Mouse (Mus musculus) kidney, adult 18-20 months (tissue): ENCODE data around the gene Olfr1420.
"Not testable (repeated sequence)": the region's sequence is repeated elsewhere in the genome, so short reads cannot be mapped to it uniquely, and the experiment has no call there.

Experiments
- DNase-seq: peaks from one replicate; pipeline ENCODE4 v3.0.0; 2021

The Olfr1420 gene

DNA sequence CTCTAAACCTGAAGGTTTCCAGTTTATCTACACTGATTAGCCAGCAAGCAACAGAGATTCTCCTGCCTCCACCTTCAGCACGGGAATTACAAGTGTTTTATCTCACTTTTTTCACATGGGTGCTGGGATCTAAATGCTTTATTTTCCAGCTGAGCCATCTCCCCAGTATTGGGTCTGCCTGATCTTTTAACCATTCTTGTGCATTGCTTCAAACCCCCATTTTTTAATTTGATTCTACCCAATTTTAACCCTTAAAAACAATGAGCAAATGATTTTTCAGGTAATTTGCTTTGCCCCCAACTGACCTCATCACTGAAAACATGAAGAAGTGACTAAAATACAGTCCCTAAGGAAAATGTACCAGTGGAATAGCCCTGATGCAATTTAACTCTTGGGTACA, at the start of gene Olfr1420:
TSS of gene Olfr1420 (plus strand) at position 301 of the 400 bp plus-strand sequence.
- DNase-seq: no peak

DNA sequence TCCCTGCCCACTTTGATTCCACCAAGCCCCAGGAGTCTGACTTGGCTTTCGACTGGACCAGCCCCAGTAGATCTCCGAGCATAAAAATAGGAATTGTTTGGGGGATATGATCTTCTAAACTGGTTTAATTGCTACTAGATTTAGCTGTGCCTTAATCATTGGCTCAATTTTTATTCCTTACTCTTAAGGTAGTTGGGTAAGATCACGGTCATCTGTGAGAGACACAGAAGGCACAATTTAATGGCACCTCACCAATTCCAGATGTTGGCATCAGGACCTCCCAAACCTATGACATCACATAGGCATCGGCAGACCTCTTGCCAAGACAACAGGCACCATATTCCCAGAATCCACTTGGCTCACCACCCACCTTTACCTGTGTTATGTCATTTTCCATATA, 47.2 kb upstream of the Olfr1420 start, which contains the start of gene Olfr1417:
TSS of gene Olfr1417 (minus strand) at position 101 of the 400 bp plus-strand sequence.
- DNase-seq: no peak

DNA sequence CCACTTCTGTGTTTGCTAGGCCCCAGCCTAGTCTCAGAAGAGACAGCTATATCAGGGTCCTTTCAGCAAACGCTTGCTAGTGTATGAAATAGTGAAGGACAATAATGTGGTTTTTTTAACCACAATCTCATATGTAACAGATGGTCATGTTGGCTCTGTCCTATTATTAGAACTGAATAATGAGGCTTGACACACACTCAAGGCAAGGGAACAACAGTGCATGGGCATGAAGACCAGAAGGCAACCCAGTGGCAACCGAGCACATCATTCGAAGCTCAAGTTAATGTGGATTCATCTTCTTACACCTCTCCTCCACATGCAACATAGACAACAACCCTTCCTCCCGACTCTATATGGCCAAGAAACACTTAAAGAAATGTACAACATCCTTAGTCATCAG, 40.0 kb upstream of the Olfr1420 start:
- DNase-seq: no peak

DNA sequence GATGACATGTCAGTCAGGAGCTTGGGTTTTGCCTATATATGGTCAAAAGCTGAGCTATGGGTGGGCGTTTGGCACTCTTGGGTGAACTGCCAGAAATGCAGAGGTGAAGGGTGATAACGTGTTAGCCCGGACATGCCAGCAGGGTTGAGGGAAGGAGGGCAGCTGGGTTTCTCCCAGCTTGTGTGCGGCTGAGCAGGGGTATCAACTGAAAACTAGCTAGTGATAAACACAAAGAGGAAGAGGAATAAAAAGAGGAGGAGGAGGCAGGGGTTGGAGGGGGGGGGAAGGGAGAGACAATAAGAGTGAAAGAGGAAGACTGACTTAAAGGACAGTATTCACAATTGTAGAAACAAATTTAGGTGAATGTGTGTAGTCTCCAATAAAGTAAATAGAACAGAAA, 33.7 kb upstream of the Olfr1420 start:
- DNase-seq: no peak

DNA sequence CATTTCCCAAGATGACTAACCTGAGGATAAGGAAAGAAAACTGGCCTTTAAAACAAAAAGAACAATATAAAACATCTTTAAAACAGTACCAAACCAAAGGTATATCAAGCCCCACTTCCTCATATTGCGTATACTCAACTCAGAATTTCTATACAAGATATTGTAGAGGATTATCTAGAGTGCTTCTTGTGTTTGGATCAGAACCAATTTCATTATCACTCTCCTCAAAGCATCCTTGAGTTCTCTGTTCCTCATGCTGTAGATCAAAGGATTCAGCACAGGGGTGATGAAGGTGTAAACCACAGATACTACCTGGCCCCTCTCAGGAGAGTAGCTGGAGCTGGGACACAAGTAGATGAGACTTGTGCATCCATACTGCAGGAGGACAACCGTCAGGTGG, 31.5 kb upstream of the Olfr1420 start:
- no peak for DNase-seq

DNA sequence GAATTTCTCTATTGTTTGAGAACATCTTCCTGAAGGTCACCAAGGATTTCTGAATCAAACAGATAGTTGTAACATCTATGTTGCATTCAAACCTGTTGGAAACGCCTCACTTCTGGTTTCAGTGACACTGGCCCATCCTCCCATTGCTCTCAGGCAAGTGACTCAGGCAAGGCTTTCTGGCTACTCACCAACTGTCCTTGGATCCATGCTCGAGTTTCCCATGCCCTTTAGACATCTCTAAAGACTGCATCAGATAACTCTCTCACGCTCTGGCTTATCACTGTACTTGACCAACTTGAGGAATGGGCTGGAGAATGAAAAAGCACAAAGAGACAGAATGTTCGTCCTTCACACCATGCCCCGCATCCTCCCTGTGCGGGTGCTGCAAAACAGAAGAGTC, 29.9 kb upstream of the Olfr1420 start:
- no peak for DNase-seq

DNA sequence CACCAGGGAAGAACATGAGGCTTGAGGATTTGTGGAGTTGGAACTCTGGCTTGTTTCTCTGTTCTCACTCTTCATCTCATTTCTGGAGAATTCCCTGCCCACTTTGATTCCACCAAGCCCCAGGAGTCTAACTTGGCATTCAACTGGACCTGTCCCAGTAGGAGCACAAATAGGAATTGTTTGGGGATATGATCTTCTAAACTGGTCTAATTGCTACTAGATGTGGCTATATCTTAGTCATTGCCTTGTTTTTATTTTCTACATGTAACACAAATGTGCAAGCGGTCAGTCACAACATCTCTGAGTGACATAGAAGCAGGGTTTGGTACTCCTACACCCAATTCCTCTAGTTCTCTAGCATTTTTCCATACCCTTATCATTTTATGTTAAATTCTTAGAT, 25.4 kb upstream of the Olfr1420 start, which contains the start of gene Olfr1418:
TSS of gene Olfr1418 (minus strand) at position 101 of the 400 bp plus-strand sequence.
- no peak for DNase-seq

DNA sequence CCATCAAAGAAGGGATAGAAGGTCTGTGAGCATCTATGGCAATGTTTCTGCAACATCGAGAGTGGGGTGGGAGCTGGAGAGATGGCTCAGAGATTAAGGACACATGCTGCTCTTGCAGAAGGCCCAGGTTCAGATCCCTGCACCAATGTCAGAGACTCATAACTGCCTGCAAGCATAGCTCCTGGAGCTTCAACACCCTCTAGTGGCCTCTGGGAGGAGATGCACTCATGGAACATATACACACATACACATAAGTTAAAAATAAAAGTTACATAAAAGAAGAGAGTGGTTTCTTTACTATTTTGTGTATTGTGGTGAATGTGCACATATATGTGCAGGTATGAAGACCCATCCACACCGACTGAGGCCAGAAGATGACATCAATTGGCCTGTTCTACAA, 18.5 kb upstream of the Olfr1420 start:
- no peak for DNase-seq

DNA sequence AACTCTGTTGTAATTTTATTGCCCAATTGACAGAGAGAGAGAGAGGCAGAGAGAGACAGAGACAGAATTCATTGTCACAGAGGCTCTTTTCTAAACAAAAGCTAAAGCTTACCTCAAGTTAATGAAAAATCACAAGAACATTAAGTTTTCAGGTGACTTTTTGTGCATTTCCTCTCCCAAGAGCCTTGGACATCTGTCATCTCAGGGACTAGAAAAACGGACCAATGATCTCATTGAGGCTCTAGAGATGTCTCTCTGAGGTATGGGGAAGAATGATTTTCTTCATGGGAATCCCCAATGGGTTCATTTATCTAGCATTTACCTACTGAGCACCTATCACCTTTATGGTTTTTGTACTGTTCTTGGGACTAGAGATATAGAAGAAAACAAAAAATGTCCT, 11.4 kb upstream of the Olfr1420 start, which contains the start of gene Olfr1419:
TSS of gene Olfr1419 (minus strand) at position 101 of the 400 bp plus-strand sequence.
- no peak for DNase-seq

DNA sequence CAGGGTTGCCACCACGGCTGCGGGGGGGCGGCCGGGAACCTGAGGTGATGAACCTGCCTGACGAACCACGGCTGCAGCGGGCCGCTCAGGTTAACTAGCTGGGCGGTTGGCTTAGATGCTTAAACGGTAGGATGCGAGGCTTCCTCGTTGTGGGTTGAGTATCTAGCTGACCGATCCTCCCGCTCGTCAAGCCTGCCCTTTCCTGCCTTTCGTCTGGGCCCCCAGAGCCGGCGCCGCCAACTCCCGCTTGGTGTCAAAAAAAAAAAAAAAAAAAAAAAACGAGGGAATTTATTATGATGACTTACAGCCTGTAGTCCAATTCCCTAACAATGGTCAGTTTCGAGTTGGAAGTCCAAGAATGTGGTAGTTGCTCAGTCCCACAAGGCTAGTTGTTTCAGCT, 8.0 kb upstream of the Olfr1420 start:
- DNase-seq: not testable (repeated sequence)

DNA sequence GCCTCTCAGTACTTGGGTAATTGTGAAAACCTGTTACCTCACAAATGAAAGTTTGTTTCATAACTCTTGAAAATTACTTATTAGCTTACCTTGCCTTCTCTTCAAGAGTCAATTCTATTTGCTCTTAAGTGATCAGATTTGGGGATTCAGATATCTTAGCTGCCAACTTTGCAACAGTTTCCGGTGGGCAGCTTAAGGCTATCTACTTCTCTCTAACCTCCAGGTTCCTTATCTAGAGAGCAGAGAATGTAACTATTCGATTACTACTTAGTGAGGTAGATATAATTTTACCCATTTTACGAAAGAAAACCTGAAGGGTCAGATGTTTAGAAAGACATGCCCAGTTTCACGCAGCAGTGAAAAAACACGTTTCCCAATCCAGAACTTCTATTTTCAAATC, 24.7 kb downstream of the Olfr1420 start:
- DNase-seq: no peak

DNA sequence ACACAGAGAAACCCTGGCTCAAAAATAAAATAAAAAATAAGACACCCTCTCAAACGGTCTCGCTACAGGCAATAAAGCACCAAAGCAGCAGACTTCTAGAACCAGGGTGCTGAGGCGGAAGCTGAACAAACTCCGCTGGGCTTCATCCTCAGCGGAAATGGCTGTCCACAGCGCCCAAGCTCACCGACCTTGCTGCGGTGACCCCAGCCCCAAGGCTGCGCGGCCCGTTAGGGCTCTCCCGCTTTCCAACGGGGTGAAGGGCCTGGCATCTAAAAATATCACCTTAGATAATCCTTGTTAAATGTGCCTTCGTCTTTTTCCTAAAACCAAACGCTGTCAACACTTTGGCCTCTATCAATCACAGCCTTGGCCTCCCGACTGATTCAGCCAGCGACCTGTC, 25.2 kb downstream of the Olfr1420 start:
- no peak for DNase-seq

DNA sequence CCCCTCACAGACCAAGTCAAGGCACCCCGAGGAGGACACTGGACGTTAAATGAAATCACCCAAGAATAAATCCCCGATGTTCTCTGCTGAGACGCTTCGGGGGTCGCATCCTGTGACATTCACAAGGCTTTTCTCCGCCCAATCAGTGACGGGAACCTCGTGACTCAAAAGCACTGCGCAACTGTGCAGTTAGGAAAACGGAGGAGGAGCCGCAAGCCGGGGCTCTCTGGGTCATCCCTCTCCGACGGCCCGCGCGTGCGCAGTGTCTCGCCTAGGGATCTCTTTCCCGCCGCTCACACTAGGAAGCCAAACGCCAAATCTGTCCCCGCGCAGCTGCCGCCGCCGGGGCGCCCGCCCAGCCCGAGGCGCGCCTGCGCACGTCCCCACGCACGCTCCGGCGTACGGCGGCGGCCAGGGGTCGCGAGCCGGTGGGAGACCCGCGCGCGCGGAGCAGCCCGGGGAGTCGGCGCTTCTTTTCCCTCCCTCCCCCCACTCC, 25.7 kb downstream of the Olfr1420 start, which contains the start of gene Patl1:
TSS of gene Patl1 (plus strand) at position 363 of the 496 bp plus-strand sequence.
- peak; percentile 97 for DNase-seq

DNA sequence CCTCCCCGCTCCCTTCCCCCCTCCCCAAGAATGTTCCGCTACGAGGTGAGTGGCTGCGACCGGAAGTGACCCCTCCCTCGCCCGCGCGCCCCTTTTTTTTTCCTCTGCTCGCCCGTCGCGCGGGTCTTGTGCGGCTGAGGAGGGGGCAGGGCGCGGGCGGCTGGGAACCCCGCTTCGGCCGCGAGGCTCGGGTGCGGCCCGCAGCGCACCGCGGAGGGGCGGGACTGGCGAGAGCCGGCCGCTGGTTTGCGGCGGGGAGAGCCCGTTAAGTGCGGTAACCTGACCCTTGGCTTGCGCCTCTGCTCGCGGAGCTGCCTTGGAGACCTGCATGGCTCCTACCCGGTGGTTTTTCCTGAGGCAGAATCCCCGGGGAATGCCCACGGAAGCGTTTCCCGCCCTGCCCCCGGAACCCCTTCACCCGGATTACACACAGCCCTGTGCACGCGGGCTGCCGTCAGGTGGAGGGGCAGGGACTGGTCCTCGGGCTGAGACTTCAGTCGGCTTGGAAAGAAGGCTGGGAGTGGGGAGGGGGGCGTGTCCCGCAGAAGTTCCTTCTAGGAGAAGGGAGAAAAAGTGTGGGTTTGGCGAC, 26.3 kb downstream of the Olfr1420 start:
- DNase-seq: peak; percentile 68

DNA sequence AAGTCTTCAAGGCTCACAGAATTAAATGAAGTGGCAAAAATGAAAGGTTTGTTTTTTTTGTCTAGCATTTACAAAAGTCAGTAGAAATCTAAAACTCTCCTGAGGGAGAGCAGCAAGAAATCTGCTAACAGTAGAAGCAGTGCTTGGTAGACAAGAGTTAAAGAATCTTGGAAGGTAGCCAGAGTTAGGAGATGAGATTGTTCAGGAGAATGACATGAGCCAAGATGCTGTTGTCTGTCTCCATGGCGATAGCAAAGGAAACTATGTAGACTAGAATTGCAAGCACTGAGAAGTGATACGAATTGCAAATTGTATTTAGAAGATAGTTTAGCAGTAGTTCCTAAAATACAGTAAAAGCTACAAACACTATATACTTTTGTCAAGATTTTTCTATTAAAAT, 29.4 kb downstream of the Olfr1420 start:
- DNase-seq: no peak

DNA sequence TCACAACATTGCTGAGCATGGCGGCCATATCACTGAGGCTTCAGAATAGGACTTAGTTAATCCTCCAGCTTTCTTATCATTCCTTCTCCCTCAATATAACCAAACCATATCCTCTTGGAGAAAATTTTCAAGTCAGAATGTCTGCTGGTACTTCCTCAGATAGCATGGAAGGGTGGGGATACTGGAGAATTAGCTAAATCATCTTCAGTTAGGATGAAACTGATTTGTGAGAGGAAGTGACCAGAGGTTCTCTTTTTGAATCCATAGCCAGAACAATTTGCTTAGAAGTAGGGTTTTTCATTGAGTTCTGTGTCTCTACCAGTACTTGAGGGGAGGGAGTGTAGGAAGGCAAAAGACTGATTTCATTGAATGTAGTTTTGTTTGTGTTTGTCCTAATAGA, 35.7 kb downstream of the Olfr1420 start:
- DNase-seq: no peak

DNA sequence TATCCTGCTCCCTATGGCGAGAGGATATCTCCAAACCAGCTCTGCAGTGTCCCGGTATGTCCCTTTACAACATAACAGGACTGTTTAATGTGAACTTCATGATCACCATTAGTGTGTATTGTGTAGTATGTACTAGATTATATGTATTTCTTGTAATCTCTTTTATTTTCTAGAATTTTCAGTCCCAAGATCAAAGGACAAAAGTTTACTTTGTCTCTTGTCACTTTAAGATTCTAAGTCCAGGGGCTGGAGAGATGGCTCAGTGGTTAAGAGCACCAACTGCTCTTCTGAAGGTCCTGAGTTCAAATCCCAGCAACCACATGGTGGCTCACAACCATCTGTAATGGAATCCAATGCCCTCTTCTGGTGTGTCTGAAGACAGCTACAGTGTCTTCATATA, 36.1 kb downstream of the Olfr1420 start:
- not testable (repeated sequence) for DNase-seq

DNA sequence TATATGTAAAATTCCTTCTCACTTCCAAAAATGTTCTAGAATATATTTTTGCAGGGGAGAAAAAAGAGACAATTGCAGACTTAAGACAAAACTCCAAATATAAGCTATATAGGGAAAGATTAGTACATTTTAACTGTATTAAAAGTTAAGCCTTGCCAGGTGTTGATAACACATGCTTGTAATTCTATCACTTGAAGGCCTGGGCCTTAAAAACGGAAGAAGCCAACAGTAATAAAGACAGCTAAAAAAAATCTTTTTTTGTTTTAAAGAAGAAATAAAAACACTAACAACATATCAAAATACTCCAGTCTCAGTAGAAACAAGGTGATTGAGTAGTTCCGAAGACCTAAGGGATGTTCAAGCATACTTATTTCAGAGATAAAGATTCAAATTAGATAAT, 40.0 kb downstream of the Olfr1420 start:
- no peak for DNase-seq

DNA sequence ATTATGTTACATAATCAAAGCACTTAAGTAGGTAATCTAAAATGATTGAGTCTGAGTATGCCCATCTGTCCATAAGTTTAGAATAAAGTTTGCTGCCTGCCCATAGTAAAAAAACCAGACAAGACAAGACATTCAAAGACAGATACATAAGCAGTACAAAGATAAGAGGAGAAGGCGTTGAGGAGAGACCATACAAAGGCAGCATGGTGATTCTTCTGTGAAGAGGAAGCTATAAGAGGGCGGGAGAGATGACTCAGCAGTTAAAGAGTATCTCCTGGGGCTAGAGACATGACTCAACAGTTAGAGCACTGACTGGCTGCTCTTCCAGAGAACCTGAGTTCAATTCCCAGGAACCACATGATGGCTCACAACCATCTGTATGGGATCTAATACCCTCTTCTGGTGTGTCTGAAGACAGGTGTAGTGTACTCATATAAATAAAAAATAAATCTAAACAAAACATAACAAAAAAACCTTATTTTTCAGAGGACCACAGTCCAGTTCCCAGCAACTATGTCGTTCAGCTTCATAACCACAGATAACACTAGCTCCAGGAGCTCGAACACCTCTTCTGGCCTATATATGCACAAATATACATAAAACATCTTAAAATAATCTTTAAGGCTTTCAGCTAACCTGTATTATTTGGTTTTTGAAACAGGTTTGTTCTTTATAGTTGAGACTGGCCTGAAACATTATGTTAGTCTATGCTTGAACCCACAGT, 41.8 kb downstream of the Olfr1420 start:
- DNase-seq: no peak

DNA sequence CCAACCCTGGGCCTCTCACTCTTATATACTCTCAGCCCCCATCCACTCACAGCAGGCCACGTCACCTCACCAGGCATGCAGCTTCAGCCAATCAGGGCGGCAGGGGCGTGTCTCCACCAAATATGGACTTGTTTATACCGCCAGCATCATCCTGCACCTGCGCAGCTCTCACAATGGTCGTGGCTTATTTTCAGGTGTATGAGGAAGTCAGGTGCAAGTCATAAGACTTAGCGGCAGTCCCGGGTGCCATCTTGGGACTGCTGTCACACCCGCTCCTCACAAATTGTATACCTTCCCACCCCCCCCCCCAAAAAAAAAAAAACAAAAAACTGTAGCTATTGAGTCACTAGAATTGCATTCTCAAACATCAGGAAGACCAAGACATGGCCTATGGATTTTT, 60.1 kb downstream of the Olfr1420 start:
- DNase-seq: not testable (repeated sequence)
